Mouse (Mus musculus) liver, adult 2 months (tissue): Measurements from ENCODE around the gene Srl. TPM values are rescaled to one million over a fixed set of nuclear protein-coding genes. Genes with fewer than 3 reads are reported as not detected.

ENCODE experiments used
- DNase-seq: peaks from one replicate; pipeline ENCODE4 v3.0.0-alpha.2; 2011; ENCODE audit warnings: low read depth, low spot score; ENCODE audit errors: extremely low read depth
- H3K27ac ChIP-seq: fragments of 200-500 bp; replicated peaks from 2 replicates; pipeline ENCODE4 v1.5.1; 2012; ENCODE audit warnings: low read depth, mild to moderate bottlenecking, control low read depth, inconsistent platforms, low read length; ENCODE audit not compliant: insufficient read depth
- H3K27me3 ChIP-seq: fragments of 200-500 bp; 2 replicates; pipeline ENCODE4 v1.6.1; 2012; ENCODE audit warnings: mild to moderate bottlenecking, moderate library complexity, low read length, inconsistent platforms; ENCODE audit not compliant: control insufficient read depth, insufficient read depth
- H3K36me3 ChIP-seq: fragments of 200-500 bp; 2 replicates; pipeline ENCODE4 v1.6.1; 2012; ENCODE audit warnings: low read length, inconsistent platforms; ENCODE audit not compliant: control insufficient read depth, insufficient read depth
- H3K4me1 ChIP-seq: fragments of 200-500 bp; 2 replicates; pipeline ENCODE4 v1.6.1; 2011; ENCODE audit warnings: low read length; ENCODE audit not compliant: control insufficient read depth, insufficient read depth
- H3K4me3 ChIP-seq: fragments of 200-500 bp; 2 replicates; pipeline ENCODE4 v1.5.1; 2011; ENCODE audit warnings: low read depth, mild to moderate bottlenecking, control low read depth, low read length, moderate library complexity; ENCODE audit not compliant: insufficient read depth
- H3K79me2 ChIP-seq: fragments of 200-500 bp; 2 replicates; pipeline ENCODE4 v1.6.1; 2012; ENCODE audit warnings: inconsistent platforms, mild to moderate bottlenecking, low read length, moderate library complexity; ENCODE audit not compliant: control insufficient read depth, insufficient read depth
- H3K9ac ChIP-seq: fragments of 200-500 bp; 2 replicates; pipeline ENCODE4 v1.6.1; 2012; ENCODE audit warnings: low read depth, mild to moderate bottlenecking, control low read depth, inconsistent platforms, low read length
- CTCF ChIP-seq: fragments of 200-500 bp; IDR thresholded peaks from 2 replicates; pipeline ENCODE4 v1.5.1; 2011; ENCODE audit warnings: low read depth, low read length, control low read depth
- POLR2A ChIP-seq: fragments of 200-500 bp; IDR thresholded peaks from 2 replicates; pipeline ENCODE4 v1.6.1; 2011; ENCODE audit warnings: low read length, control low read depth; ENCODE audit not compliant: insufficient read depth; ENCODE audit errors: extremely low read depth
- WGBS: fragments of 180-500 bp; shearing (Covaris S2); methylation state at CpG from one replicate; pipeline ENCODE4 v1.1.7; 2018; 5-methylcytosine and 5-hydroxymethylcytosine counted together
- polyA plus RNA-seq: library from polyadenylated mRNA; depleted of rRNA; stranded (reverse); fragments of >200 nt; gene quantifications from 2 replicates; pipeline ENCODE4 v1.2.3, GENCODE M21; 2012
- total RNA-seq: library from RNA; depleted of rRNA; stranded (reverse); fragments of >200 nt; gene quantifications from 2 replicates; pipeline ENCODE4 v1.2.3, GENCODE M21; 2014

Gene Srl
- total and polyA plus RNA-seq, 2 experiments: 0.50 to 2.1 TPM

- Histone ChIP-seq H3K27ac (no peak overlapping the region), H3K4me3 (no peak overlapping the region)
- DNase-seq: no peak
Measured at GRCm38 (mm10) chr16:4472687-4473086, 68.9 kb downstream of the Srl start.

GRCm38 (mm10) chr16:4469599-4470352 is 71.8 kb downstream of the Srl start:
- TF ChIP-seq POLR2A: no peak
- TF ChIP-seq CTCF: no peak
- DNase-seq: no peak
- no peak overlapping the region for H3K4me3 ChIP-seq
- H3K79me2 ChIP-seq: no peaks in the 10 kb centered on the region
- no peak overlapping the region for H3K9ac ChIP-seq
- 0 out of 2 replicates have a peak, but pooled peaks cover 2% of the 10 kb centered on the region for H3K4me1 ChIP-seq
- no peaks in the 10 kb centered on the region for H3K36me3 ChIP-seq
- no peaks in the 10 kb centered on the region for H3K27me3 ChIP-seq
- 39% methylated on average over 10 of the region's 10 CpGs for WGBS
- H3K27ac ChIP-seq: no peak overlapping the region

More at GRCm38 (mm10) chr16:4472687-4473086, 68.9 kb downstream of the Srl start:
- H3K4me1 ChIP-seq: peaks cover 8% of the 10 kb centered on the region
- no peaks in the 10 kb centered on the region for H3K79me2 ChIP-seq
- no peaks in the 10 kb centered on the region for H3K27me3 ChIP-seq
- H3K9ac ChIP-seq: no peak overlapping the region
- 59% methylated on average over 3 of the region's 3 CpGs for WGBS
- no peaks in the 10 kb centered on the region for H3K36me3 ChIP-seq
- no peak for TF ChIP-seq POLR2A
- no peak for TF ChIP-seq CTCF

DNA sequence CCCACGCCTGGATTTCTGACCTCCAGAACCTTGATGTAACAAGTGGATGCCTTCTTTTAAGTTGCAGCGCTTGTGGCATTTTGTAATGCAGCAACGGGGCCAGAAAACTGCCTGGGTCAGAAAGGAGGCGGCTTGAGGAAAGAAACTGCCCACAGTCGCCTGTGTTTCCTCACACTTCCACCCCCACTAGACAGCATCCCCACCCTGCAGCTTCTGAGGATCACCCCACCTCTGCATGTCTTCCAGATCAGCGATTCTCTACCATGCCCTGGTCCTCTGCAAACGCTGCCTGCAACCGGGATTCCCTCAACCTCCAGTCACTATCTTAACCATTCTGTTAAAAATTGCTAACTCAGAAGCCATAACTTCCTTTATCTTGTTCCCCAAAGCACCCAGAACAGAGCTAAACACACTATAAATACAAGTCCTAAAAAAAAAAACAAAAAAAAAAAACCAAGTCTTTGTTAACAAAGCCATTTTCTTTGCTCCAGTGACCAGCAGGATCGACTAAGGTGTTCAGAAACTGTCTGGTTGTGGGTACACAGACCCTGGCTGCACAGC is 77.0 kb downstream of the Srl start:
- H3K27me3 ChIP-seq: no peaks in the 10 kb centered on the region
- no peaks in the 10 kb centered on the region for H3K4me1 ChIP-seq
- no peak for DNase-seq
- H3K4me3 ChIP-seq: no peak overlapping the region
- no peak overlapping the region for H3K27ac ChIP-seq
- no peaks in the 10 kb centered on the region for H3K36me3 ChIP-seq
- TF ChIP-seq POLR2A: no peak
- H3K79me2 ChIP-seq: no peaks in the 10 kb centered on the region
- H3K9ac ChIP-seq: no peak overlapping the region
- WGBS: 76% methylated on average over 9 of the region's 9 CpGs

GRCm38 (mm10) chr16:4457927-4458326 is 83.7 kb downstream of the Srl start:
- TF ChIP-seq CTCF: no peak
- TF ChIP-seq POLR2A: no peak
- Histone ChIP-seq H3K27ac (no peak overlapping the region), H3K27me3 (no peaks in the 10 kb centered on the region), H3K4me1 (no peaks in the 10 kb centered on the region), H3K4me3 (no peak overlapping the region), H3K9ac (no peak overlapping the region), H3K79me2 (no peaks in the 10 kb centered on the region), H3K36me3 (no peaks in the 10 kb centered on the region)
- 90% methylated on average over 3 of the region's 3 CpGs for WGBS
- no peak for DNase-seq

- Histone ChIP-seq H3K27me3 (no peaks in the 10 kb centered on the region), H3K4me3 (no peak overlapping the region), H3K79me2 (no peaks in the 10 kb centered on the region), H3K27ac (no peak overlapping the region), H3K36me3 (no peaks in the 10 kb centered on the region), H3K4me1 (no peaks in the 10 kb centered on the region), H3K9ac (no peak overlapping the region)
- 91% methylated on average over 5 of the region's 5 CpGs for WGBS
- DNase-seq: no peak
- TF ChIP-seq POLR2A: no peak
- no peak for TF ChIP-seq CTCF
Measured at GRCm38 (mm10) chr16:4456391-4456790, 85.2 kb downstream of the Srl start.

DNA sequence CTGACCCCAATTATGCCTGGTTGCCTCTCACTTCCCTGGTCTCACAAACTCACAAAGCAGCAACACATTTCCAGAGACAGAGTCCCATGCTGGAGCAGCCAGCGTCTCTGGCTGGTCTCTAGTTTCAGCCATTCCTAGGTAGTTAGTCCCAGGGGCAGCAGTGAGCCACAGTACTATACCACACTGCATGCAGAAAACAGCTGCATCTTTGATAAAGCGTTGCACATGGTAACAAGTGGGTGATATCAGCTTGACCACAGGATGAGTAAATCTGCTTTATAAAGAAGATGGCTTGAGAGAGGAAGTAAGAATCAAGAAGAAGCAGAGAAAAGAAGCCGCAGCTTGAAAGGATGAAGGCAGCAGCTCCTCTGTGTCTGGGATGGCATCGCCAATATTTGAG is 85.9 kb downstream of the Srl start:
- no peak for TF ChIP-seq CTCF
- TF ChIP-seq POLR2A: no peak
- Histone ChIP-seq H3K27me3 (no peaks in the 10 kb centered on the region), H3K36me3 (no peaks in the 10 kb centered on the region), H3K4me3 (no peak overlapping the region), H3K79me2 (no peaks in the 10 kb centered on the region), H3K9ac (no peak overlapping the region), H3K27ac (no peak overlapping the region), H3K4me1 (no peaks in the 10 kb centered on the region)
- no peak for DNase-seq
- WGBS: 92% methylated on average over 4 of the region's 4 CpGs
